Mouse (Mus musculus) hindbrain, embryonic 11.5 days (tissue): ENCODE data around the gene Sema4d. TPM values are rescaled to one million over a fixed set of nuclear protein-coding genes. Genes with fewer than 3 reads are reported as not detected.

Experiments used
- ATAC-seq: fragments of 200-750 bp; cut with Nextera tagmentation; 2 replicates; pipeline ENCODE4 v1.8.0; 2017; ENCODE audit warnings: mild to moderate bottlenecking, moderate TSS enrichment, moderate library complexity; ENCODE audit not compliant: low FRiP score
- DNase-seq: peaks from one replicate; pipeline ENCODE4 v3.0.0-alpha.2; 2015; ENCODE audit warnings: low spot score
- H3K27ac ChIP-seq: fragments of 300-500 bp; sonication (generic); 2 replicates; pipeline ENCODE4 v1.5.1; 2014; ENCODE audit warnings: mild to moderate bottlenecking, low read depth, low read length
- H3K27me3 ChIP-seq: fragments of 300-500 bp; sonication (generic); 2 replicates; pipeline ENCODE4 v1.6.1; 2014; ENCODE audit warnings: mild to moderate bottlenecking, low read length, moderate library complexity, mixed read lengths; ENCODE audit not compliant: control insufficient read depth, insufficient read depth
- H3K36me3 ChIP-seq: fragments of 300-500 bp; sonication (generic); 2 replicates; pipeline ENCODE4 v1.6.1; 2014; ENCODE audit warnings: mild to moderate bottlenecking, low read length, moderate library complexity, mixed read lengths; ENCODE audit not compliant: control insufficient read depth, insufficient read depth
- H3K4me1 ChIP-seq: fragments of 300-500 bp; sonication (generic); replicated peaks from 2 replicates; pipeline ENCODE4 v1.6.1; 2014; ENCODE audit warnings: low read length, mixed read lengths; ENCODE audit not compliant: control insufficient read depth, insufficient read depth
- H3K4me2 ChIP-seq: fragments of 300-500 bp; sonication (generic); replicated peaks from 2 replicates; pipeline ENCODE4 v1.6.1; 2014; ENCODE audit warnings: mild to moderate bottlenecking, low read depth, low read length
- H3K4me3 ChIP-seq: fragments of 300-500 bp; sonication (generic); 2 replicates; pipeline ENCODE4 v1.5.1; 2014; ENCODE audit warnings: low read depth, low read length
- H3K9ac ChIP-seq: fragments of 300-500 bp; sonication (generic); 2 replicates; pipeline ENCODE4 v1.6.1; 2014; ENCODE audit warnings: low read depth, low read length
- H3K9me3 ChIP-seq: fragments of 300-500 bp; sonication (generic); 2 replicates; pipeline ENCODE4 v1.6.1; 2016; ENCODE audit warnings: low read length; ENCODE audit not compliant: control insufficient read depth
- WGBS: fragments of 180-500 bp; shearing (Covaris S2); extraction: QIAGEN DNeasy Blood & Tissue Kit; methylation state at CpG from one replicate; pipeline ENCODE4 v1.1.7; 2014; 5-methylcytosine and 5-hydroxymethylcytosine counted together
- polyA plus RNA-seq: library from polyadenylated mRNA; unstranded; fragments of >200 nt; fragmentation: Nextera tagmentation; extraction: Ambion mirVana; gene quantifications from 2 replicates; pipeline ENCODE4 v1.2.1, GENCODE M21; 2014

Sema4d gene
- polyA plus RNA-seq, 1 experiment from 2014 or later, result 3.9 TPM

- H3K27me3 ChIP-seq, result peaks cover 11% of the 10 kb centered on the region
- DNase-seq, result no peak
These were observed 2.8 kb downstream of the Sema4d start for GRCm38 (mm10) chr13:51790793-51791192.

GRCm38 (mm10) chr13:51787858-51788257 lies 5.7 kb downstream of the Sema4d start:
- no peaks in the 10 kb centered on the region for H3K9me3 ChIP-seq
- H3K4me1 ChIP-seq, result peaks cover 7% of the 10 kb centered on the region
- no peak overlapping the region for H3K4me3 ChIP-seq
- peaks cover 10% of the 10 kb centered on the region for H3K27me3 ChIP-seq
- H3K4me2 ChIP-seq, result no peak overlapping the region
- DNase-seq (no peak), ATAC-seq (no peak)
- H3K36me3 ChIP-seq, result no peaks in the 10 kb centered on the region
- WGBS, result 52% methylated on average over 2 of the region's 2 CpGs
- no peak overlapping the region for H3K9ac ChIP-seq
- no peak overlapping the region for H3K27ac ChIP-seq

More at GRCm38 (mm10) chr13:51790793-51791192, 2.8 kb downstream of the Sema4d start:
- no peak for ATAC-seq
- Histone ChIP-seq H3K4me1 (peaks cover 8% of the 10 kb centered on the region), H3K27ac (no peak overlapping the region), H3K9me3 (no peaks in the 10 kb centered on the region), H3K4me2 (no peak overlapping the region), H3K4me3 (no peak overlapping the region), H3K9ac (no peak overlapping the region), H3K36me3 (no peaks in the 10 kb centered on the region)
- WGBS, result 82% methylated on average over 5 of the region's 5 CpGs

- no peaks in the 10 kb centered on the region for H3K9me3 ChIP-seq
- H3K36me3 ChIP-seq, result no peaks in the 10 kb centered on the region
- ATAC-seq (no peak), DNase-seq (no peak)
- 88% methylated on average over 4 of the region's 4 CpGs for WGBS
- H3K9ac ChIP-seq, result no peak overlapping the region
- no peak overlapping the region for H3K4me3 ChIP-seq
- H3K27me3 ChIP-seq, result no peaks in the 10 kb centered on the region
- H3K4me2 ChIP-seq, result no peak overlapping the region
- H3K27ac ChIP-seq, result no peak overlapping the region
- H3K4me1 ChIP-seq, result no peaks in the 10 kb centered on the region
These were observed 6.9 kb downstream of the Sema4d start for GRCm38 (mm10) chr13:51786616-51787015.

GRCm38 (mm10) chr13:51784476-51784875 lies 9.1 kb downstream of the Sema4d start:
- Histone ChIP-seq H3K36me3 (no peaks in the 10 kb centered on the region), H3K9ac (no peak overlapping the region), H3K27ac (no peak overlapping the region), H3K4me3 (no peak overlapping the region), H3K4me2 (no peak overlapping the region), H3K9me3 (no peaks in the 10 kb centered on the region), H3K27me3 (no peaks in the 10 kb centered on the region), H3K4me1 (no peaks in the 10 kb centered on the region)
- ATAC-seq (no peak), DNase-seq (no peak)
- WGBS, result 94% methylated on average over 8 of the region's 8 CpGs

GRCm38 (mm10) chr13:51783857-51784256 lies 9.7 kb downstream of the Sema4d start:
- Histone ChIP-seq H3K9ac (no peak overlapping the region), H3K4me2 (no peak overlapping the region), H3K9me3 (no peaks in the 10 kb centered on the region), H3K27me3 (no peaks in the 10 kb centered on the region), H3K27ac (no peak overlapping the region), H3K36me3 (no peaks in the 10 kb centered on the region), H3K4me3 (no peak overlapping the region), H3K4me1 (no peaks in the 10 kb centered on the region)
- ATAC-seq (no peak), DNase-seq (no peak)
- WGBS, result 74% methylated on average over 6 of the region's 6 CpGs

GRCm38 (mm10) chr13:51780509-51781155 lies 12.9 kb downstream of the Sema4d start:
- no peak overlapping the region for H3K4me2 ChIP-seq
- no peak for ATAC-seq
- 89% methylated on average over 10 of the region's 10 CpGs for WGBS
- no peak overlapping the region for H3K9ac ChIP-seq
- no peaks in the 10 kb centered on the region for H3K9me3 ChIP-seq
- H3K27me3 ChIP-seq, result no peaks in the 10 kb centered on the region
- no peak overlapping the region for H3K4me3 ChIP-seq
- no peaks in the 10 kb centered on the region for H3K4me1 ChIP-seq
- no peak for DNase-seq
- no peak overlapping the region for H3K27ac ChIP-seq
- no peaks in the 10 kb centered on the region for H3K36me3 ChIP-seq

- Histone ChIP-seq H3K36me3 (no peaks in the 10 kb centered on the region), H3K4me3 (no peak overlapping the region), H3K9me3 (no peaks in the 10 kb centered on the region), H3K27ac (no peak overlapping the region), H3K9ac (no peak overlapping the region), H3K4me1 (no peaks in the 10 kb centered on the region), H3K4me2 (no peak overlapping the region), H3K27me3 (no peaks in the 10 kb centered on the region)
- DNase-seq (no peak), ATAC-seq (no peak)
- WGBS, result 82% methylated on average over 25 of the region's 25 CpGs
These were observed 14.3 kb downstream of the Sema4d start for GRCm38 (mm10) chr13:51778983-51779962.

GRCm38 (mm10) chr13:51778351-51778982 lies 15.1 kb downstream of the Sema4d start:
- no peaks in the 10 kb centered on the region for H3K36me3 ChIP-seq
- no peak overlapping the region for H3K27ac ChIP-seq
- ATAC-seq (no peak), DNase-seq (no peak)
- WGBS, result 92% methylated on average over 11 of the region's 11 CpGs
- no peaks in the 10 kb centered on the region for H3K9me3 ChIP-seq
- no peaks in the 10 kb centered on the region for H3K27me3 ChIP-seq
- no peak overlapping the region for H3K4me3 ChIP-seq
- no peaks in the 10 kb centered on the region for H3K4me1 ChIP-seq
- no peak overlapping the region for H3K9ac ChIP-seq
- no peak overlapping the region for H3K4me2 ChIP-seq
